Mouse (Mus musculus): ENCODE measurements around the gene Whrn.

- TF ChIP-seq CTCF (IDR thresholded peaks at IDR 0.05; ENCODE audit: insufficient read depth, low read depth, low read length) (no peak), POLR2A (IDR thresholded peaks at IDR 0.05; ENCODE audit: insufficient read depth, low read depth, low read length) (no peak)
Measured at GRCm38 (mm10) chr4:63431098-63431497, 64.7 kb downstream of the Whrn start.
